Mouse (Mus musculus): ENCODE data around the gene Mrps2. TPM values are rescaled to one million over a fixed set of nuclear protein-coding genes. Genes with fewer than 3 reads are reported as not detected.
"Not testable (repeated sequence)": the region's sequence is repeated elsewhere in the genome, so short reads cannot be mapped to it uniquely, and the experiment has no call there.

Gene Mrps2
- polyA plus RNA-seq, 1 experiment from 2014 or later: 60.0 TPM

- H3K4me1 ChIP-seq: no peaks in the 10 kb centered on the region
- H3K9me3 ChIP-seq: no peaks in the 10 kb centered on the region
- WGBS: 69% methylated on average over 6 of the region's 6 CpGs
- no peak overlapping the region for H3K4me3 ChIP-seq
- no peak overlapping the region for H3K27ac ChIP-seq
- H3K9ac ChIP-seq: no peak overlapping the region
- H3K27me3 ChIP-seq: peaks cover under 1% of the 10 kb centered on the region; the same call in 1 of the 2 replicates
- no peak overlapping the region for H3K4me2 ChIP-seq (replicated peaks)
- no peaks in the 10 kb centered on the region for H3K36me3 ChIP-seq
- no peak for ATAC-seq (ENCODE audit: low FRiP score, low read depth)
These were observed 38.4 kb downstream of the Mrps2 start for GRCm38 (mm10) chr2:28506291-28506690.

- H3K27me3 ChIP-seq; H3K4me2 ChIP-seq (replicated peaks); H3K9me3 ChIP-seq; H3K4me3 ChIP-seq; ATAC-seq (ENCODE audit: low FRiP score, low read depth); H3K9ac ChIP-seq; H3K36me3 ChIP-seq; H3K27ac ChIP-seq: not testable (repeated sequence)
- H3K4me1 ChIP-seq: peaks cover 17% of the 10 kb centered on the region
- WGBS: 52% methylated on average over 5 of the region's 5 CpGs
These were observed 43.7 kb downstream of the Mrps2 start for GRCm38 (mm10) chr2:28511600-28511999.

- peak within 1 kb of the TSS; percentile 91 for H3K4me2 ChIP-seq (replicated peaks)
- H3K9ac ChIP-seq: peak within 1 kb of the TSS; percentile 91
- H3K27me3 ChIP-seq: peaks cover 3% of the 10 kb centered on the region; the same call in 1 of the 2 replicates
- H3K9me3 ChIP-seq: no peaks in the 10 kb centered on the region
- H3K36me3 ChIP-seq: peaks cover 14% of the 10 kb centered on the region
- under 1% methylated on average over 26 of the region's 71 CpGs for WGBS
- peak within 1 kb of the TSS; percentile 78 for H3K4me3 ChIP-seq
- peak within 1 kb of the TSS; percentile 73 for H3K27ac ChIP-seq
- ATAC-seq (ENCODE audit: low FRiP score, low read depth): peak; percentile 69
- H3K4me1 ChIP-seq: peaks cover 26% of the 10 kb centered on the region
These were observed 45.0 kb downstream of the Mrps2 start, which contains the start of gene Ralgds for GRCm38 (mm10) chr2:28512798-28513401. Gene Ralgds, plus strand, starts transcription at chr2:28513125.

- H3K4me1 ChIP-seq: peaks cover 34% of the 10 kb centered on the region
- peak; percentile 41 for ATAC-seq (ENCODE audit: low FRiP score, low read depth)
- WGBS: 7% methylated on average over 47 of the region's 47 CpGs
These were observed 45.8 kb downstream of the Mrps2 start for GRCm38 (mm10) chr2:28513431-28514370.

GRCm38 (mm10) chr2:28514489-28514888, 46.6 kb downstream of the Mrps2 start:
- Histone ChIP-seq H3K9ac (peak overlapping the region; percentile 91), H3K36me3 (peaks cover 14% of the 10 kb centered on the region), H3K9me3 (no peaks in the 10 kb centered on the region), H3K4me1 (peaks cover 40% of the 10 kb centered on the region), H3K4me3 (peak overlapping the region; percentile 78), H3K4me2 (replicated peaks) (peak overlapping the region; percentile 91), H3K27me3 (peaks cover 3% of the 10 kb centered on the region; the same call in 1 of the 2 replicates), H3K27ac (0 out of 2 replicates have a peak overlapping the region, but pooled peaks have one; percentile 44)
- no peak for ATAC-seq (ENCODE audit: low FRiP score, low read depth)
- WGBS: 17% methylated on average over 5 of the region's 5 CpGs

More at GRCm38 (mm10) chr2:28513431-28514370, 45.8 kb downstream of the Mrps2 start:
- H3K4me2 ChIP-seq (replicated peaks): peak overlapping the region; percentile 91
- peaks cover 14% of the 10 kb centered on the region for H3K36me3 ChIP-seq
- H3K4me3 ChIP-seq: peak overlapping the region; percentile 78
- peak overlapping the region; percentile 91 for H3K9ac ChIP-seq
- no peaks in the 10 kb centered on the region for H3K9me3 ChIP-seq
- H3K27ac ChIP-seq: peak overlapping the region; percentile 73
- H3K27me3 ChIP-seq: peaks cover 3% of the 10 kb centered on the region; the same call in 1 of the 2 replicates

- Histone ChIP-seq H3K9me3 (no peaks in the 10 kb centered on the region), H3K27ac (peak overlapping the region; percentile 61; the same call in 1 of the 2 replicates), H3K4me1 (peaks cover 53% of the 10 kb centered on the region), H3K9ac (no peak overlapping the region), H3K36me3 (peaks cover 14% of the 10 kb centered on the region), H3K4me2 (replicated peaks) (no peak overlapping the region), H3K4me3 (no peak overlapping the region), H3K27me3 (no peaks in the 10 kb centered on the region)
- 43% methylated on average over 5 of the region's 5 CpGs for WGBS
- no peak for ATAC-seq (ENCODE audit: low FRiP score, low read depth)
These were observed 49.5 kb downstream of the Mrps2 start for GRCm38 (mm10) chr2:28517206-28517909.

GRCm38 (mm10) chr2:28518231-28518630, 50.4 kb downstream of the Mrps2 start:
- Histone ChIP-seq H3K4me2 (replicated peaks) (no peak overlapping the region), H3K27ac (0 out of 2 replicates have a peak overlapping the region, but pooled peaks have one; percentile 61), H3K4me3 (no peak overlapping the region), H3K9me3 (no peaks in the 10 kb centered on the region), H3K36me3 (peaks cover 14% of the 10 kb centered on the region), H3K9ac (no peak overlapping the region), H3K4me1 (peaks cover 62% of the 10 kb centered on the region), H3K27me3 (no peaks in the 10 kb centered on the region)
- no peak for ATAC-seq (ENCODE audit: low FRiP score, low read depth)
- 20% methylated on average over 2 of the region's 2 CpGs for WGBS

- ATAC-seq (ENCODE audit: low FRiP score, low read depth): no peak
- WGBS: 74% methylated on average over 5 of the region's 5 CpGs
- peaks cover 14% of the 10 kb centered on the region for H3K36me3 ChIP-seq
- H3K4me2 ChIP-seq (replicated peaks): no peak overlapping the region
- no peaks in the 10 kb centered on the region for H3K9me3 ChIP-seq
- H3K4me3 ChIP-seq: no peak overlapping the region
- H3K4me1 ChIP-seq: peaks cover 67% of the 10 kb centered on the region
- H3K27me3 ChIP-seq: no peaks in the 10 kb centered on the region
- no peak overlapping the region for H3K27ac ChIP-seq
- H3K9ac ChIP-seq: 0 out of 2 replicates have a peak overlapping the region, but pooled peaks have one; percentile 25
These were observed 52.7 kb downstream of the Mrps2 start for GRCm38 (mm10) chr2:28520581-28520980.

Other genes with a start within 250 kb of the Mrps2 start
- 6.2 and 7.1 TPM in 2 replicates for gene Ppp1r26, start 21.3 kb upstream of the Mrps2 start, polyA plus RNA-seq (2015; fragmentation: Nextera tagmentation; extraction: Ambion mirVana)
- 0.32 and 0.48 TPM in 2 replicates for gene 1700007K13Rik, start 1.7 kb upstream of the Mrps2 start, polyA plus RNA-seq (2015; fragmentation: Nextera tagmentation; extraction: Ambion mirVana)
- 0.94 and 0.95 TPM in 2 replicates for gene Gbgt1, start 28.8 kb downstream of the Mrps2 start, polyA plus RNA-seq (2015; fragmentation: Nextera tagmentation; extraction: Ambion mirVana)
- gene Gm10134, start 38.0 kb downstream of the Mrps2 start, polyA plus RNA-seq (2015; fragmentation: Nextera tagmentation; extraction: Ambion mirVana): 1.4 and 2.5 TPM in 2 replicates
- gene Ralgds, start 45.1 kb downstream of the Mrps2 start, polyA plus RNA-seq (2015; fragmentation: Nextera tagmentation; extraction: Ambion mirVana): 45.1 and 53.8 TPM in 2 replicates
- 0.11 TPM in 1 of 2 replicates, not detected in the other for gene Cel, start 95.3 kb downstream of the Mrps2 start, polyA plus RNA-seq (2015; fragmentation: Nextera tagmentation; extraction: Ambion mirVana)
- 53.4 and 53.5 TPM in 2 replicates for gene Gtf3c5, start 115.7 kb downstream of the Mrps2 start, polyA plus RNA-seq (2015; fragmentation: Nextera tagmentation; extraction: Ambion mirVana)
- gene Gfi1b, start 153.9 kb downstream of the Mrps2 start, polyA plus RNA-seq (2015; fragmentation: Nextera tagmentation; extraction: Ambion mirVana): 0.65 and 0.98 TPM in 2 replicates
- 21.2 and 23.2 TPM in 2 replicates for gene Tsc1, start 173.2 kb downstream of the Mrps2 start, polyA plus RNA-seq (2015; fragmentation: Nextera tagmentation; extraction: Ambion mirVana)
- gene Spaca9, start 231.7 kb downstream of the Mrps2 start, polyA plus RNA-seq (2015; fragmentation: Nextera tagmentation; extraction: Ambion mirVana): 1.7 and 2.0 TPM in 2 replicates
- 0.74 and 0.75 TPM in 2 replicates for gene Ak8, start 232.1 kb downstream of the Mrps2 start, polyA plus RNA-seq (2015; fragmentation: Nextera tagmentation; extraction: Ambion mirVana)